Mouse (Mus musculus) heart, embryonic 13.5 days (tissue): ENCODE measurements at regions not wholly inside any gene's neighbourhood (a gene's known extent, or its start where the extent isn't known, plus 50 kb on each side); places are given as distances from the start of the nearest gene placed in this dataset.

Source experiments
- ATAC-seq: fragments of 200-750 bp; cut with Nextera tagmentation; 2 replicates; pipeline ENCODE4 v1.8.0; 2017; ENCODE audit warnings: moderate TSS enrichment; ENCODE audit not compliant: insufficient number of reproducible peaks, low FRiP score, low TSS enrichment; ENCODE audit errors: extremely low read depth
- H3K27ac ChIP-seq: fragments of 300-500 bp; sonication (generic); replicated peaks from 2 replicates; pipeline ENCODE4 v1.5.1; 2015; ENCODE audit warnings: moderate library complexity, mild to moderate bottlenecking, inconsistent platforms
- H3K27me3 ChIP-seq: fragments of 300-500 bp; sonication (generic); replicated peaks from 2 replicates; pipeline ENCODE4 v1.6.1; 2015; ENCODE audit warnings: mild to moderate bottlenecking, inconsistent platforms
- H3K36me3 ChIP-seq: fragments of 300-500 bp; sonication (generic); 2 replicates; pipeline ENCODE4 v1.6.1; 2015; ENCODE audit warnings: mild to moderate bottlenecking, inconsistent platforms
- H3K4me1 ChIP-seq: fragments of 300-500 bp; sonication (generic); 2 replicates; pipeline ENCODE4 v1.6.1; 2015; ENCODE audit warnings: inconsistent platforms
- H3K4me2 ChIP-seq: fragments of 300-500 bp; sonication (generic); 2 replicates; pipeline ENCODE4 v1.6.1; 2015; ENCODE audit warnings: inconsistent platforms, mild to moderate bottlenecking, moderate library complexity
- H3K4me3 ChIP-seq: fragments of 300-500 bp; sonication (generic); 2 replicates; pipeline ENCODE4 v1.5.1; 2015; ENCODE audit warnings: moderate library complexity, mild to moderate bottlenecking, inconsistent platforms
- H3K9ac ChIP-seq: fragments of 300-500 bp; sonication (generic); 2 replicates; pipeline ENCODE4 v1.6.1; 2015; ENCODE audit warnings: inconsistent platforms, mild to moderate bottlenecking, moderate library complexity
- H3K9me3 ChIP-seq: fragments of 300-500 bp; sonication (generic); 2 replicates; pipeline ENCODE4 v1.6.1; 2016; ENCODE audit warnings: inconsistent platforms
- WGBS: fragments of 180-500 bp; shearing (Covaris S2); methylation state at CpG from one replicate; pipeline ENCODE4 v1.1.7; 2015; ENCODE audit warnings: mixed read lengths; 5-methylcytosine and 5-hydroxymethylcytosine counted together

DNA sequence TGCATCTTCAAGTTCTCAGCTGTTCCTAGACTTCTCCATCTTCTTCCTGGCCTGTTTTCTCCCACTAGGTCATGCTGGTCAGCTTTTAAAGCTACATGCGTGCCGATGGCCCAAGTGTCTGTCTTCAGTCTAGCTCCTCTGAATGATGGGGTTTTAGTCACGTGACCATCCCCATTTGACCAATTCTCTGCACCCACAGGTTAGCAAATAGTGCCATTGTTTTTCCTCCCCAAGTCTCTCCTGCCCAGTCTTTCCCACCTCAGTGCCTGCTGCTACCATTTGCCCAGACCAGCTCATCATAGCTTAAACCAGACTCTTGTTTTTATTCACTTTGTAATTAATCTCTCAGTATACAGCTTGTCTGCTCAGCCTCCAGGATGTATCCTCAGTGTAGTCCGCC lies 62.3 kb downstream of the Zfp706 start:
- H3K9ac ChIP-seq: no peak overlapping the region
- 74% methylated on average over 4 of the region's 4 CpGs for WGBS
- H3K9me3 ChIP-seq: no peaks in the 10 kb centered on the region
- H3K4me2 ChIP-seq: no peak overlapping the region
- ATAC-seq: no peak
- no peak overlapping the region for H3K27ac ChIP-seq
- no peaks in the 10 kb centered on the region for H3K27me3 ChIP-seq
- H3K4me3 ChIP-seq: no peak overlapping the region
- peaks cover 22% of the 10 kb centered on the region for H3K4me1 ChIP-seq
- no peaks in the 10 kb centered on the region for H3K36me3 ChIP-seq

DNA sequence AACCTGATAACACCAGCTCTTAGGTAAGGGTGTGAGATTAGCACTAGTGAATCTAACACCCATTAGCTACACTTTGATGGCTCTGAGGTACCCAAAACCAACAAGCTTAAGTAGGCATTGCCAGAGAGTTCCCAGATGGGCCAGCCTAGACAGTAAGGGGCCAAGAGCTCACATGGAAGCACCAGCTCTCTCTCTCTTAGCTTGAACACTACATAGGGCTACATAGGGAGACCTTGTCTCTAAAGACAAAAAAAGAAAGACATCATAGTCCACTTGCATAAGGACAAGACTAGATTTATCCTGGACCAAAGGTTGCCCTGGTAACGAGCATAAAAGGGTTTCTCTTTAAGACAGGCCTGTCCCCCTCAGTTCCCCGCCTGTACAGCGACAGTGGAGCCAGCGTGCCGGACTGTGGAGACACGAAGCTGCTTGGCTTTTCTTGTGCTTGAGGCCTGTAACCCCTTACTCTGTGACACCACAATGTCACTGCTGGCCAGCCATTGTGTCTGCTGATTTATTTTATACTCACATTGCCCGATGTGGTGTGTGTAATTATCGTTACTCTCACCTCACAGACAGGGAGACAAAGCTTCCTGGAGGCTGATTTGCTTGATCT lies 62.9 kb downstream of the Zfp706 start:
- 78% methylated on average over 8 of the region's 8 CpGs for WGBS

DNA sequence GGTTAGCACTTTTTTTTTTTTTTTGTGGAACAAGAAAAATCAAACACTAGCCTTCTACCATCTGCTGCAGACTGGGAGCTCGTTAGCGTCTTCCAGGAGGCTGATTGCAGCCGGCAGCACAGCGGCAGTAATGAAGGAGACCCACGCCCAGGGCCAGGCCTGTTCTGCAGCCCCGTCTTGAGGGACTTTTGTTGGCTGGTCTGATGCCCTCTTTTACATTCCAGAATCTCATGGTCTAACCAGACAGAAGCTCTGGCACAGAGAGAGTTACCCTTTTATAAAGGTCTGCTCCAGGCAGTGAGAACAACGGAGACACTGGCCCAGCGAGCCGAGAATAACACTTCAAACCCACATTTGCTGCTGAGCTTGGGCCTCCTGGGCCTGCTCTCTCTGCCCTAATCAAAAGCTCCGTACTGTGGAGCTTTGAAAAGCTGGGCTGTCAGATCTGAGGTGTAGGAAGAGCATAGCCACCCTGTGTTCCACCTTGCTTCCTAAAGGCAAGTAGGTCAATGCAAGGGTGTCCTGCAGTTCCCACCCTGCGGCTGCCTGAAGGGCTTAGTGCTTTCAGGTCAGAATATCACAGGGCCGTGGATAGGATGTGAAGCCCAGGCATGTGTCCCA lies 64.0 kb downstream of the Zfp706 start:
- no peak overlapping the region for H3K4me2 ChIP-seq
- peaks cover 12% of the 10 kb centered on the region; the same call in 1 of the 2 replicates for H3K4me1 ChIP-seq
- H3K27me3 ChIP-seq: no peaks in the 10 kb centered on the region
- peak overlapping the region; percentile 53; the same call in 1 of the 2 replicates for H3K9ac ChIP-seq
- no peak overlapping the region for H3K4me3 ChIP-seq
- H3K36me3 ChIP-seq: no peaks in the 10 kb centered on the region
- 57% methylated on average over 12 of the region's 12 CpGs for WGBS
- ATAC-seq: no peak
- H3K9me3 ChIP-seq: no peaks in the 10 kb centered on the region
- peak overlapping the region; percentile 7; the same call in 1 of the 2 replicates for H3K27ac ChIP-seq

More for the DNA sequence above, 62.9 kb downstream of the Zfp706 start:
- H3K9me3 ChIP-seq: no peaks in the 10 kb centered on the region
- H3K4me1 ChIP-seq: peaks cover 15% of the 10 kb centered on the region; the same call in 1 of the 2 replicates
- H3K4me3 ChIP-seq: no peak overlapping the region
- H3K36me3 ChIP-seq: no peaks in the 10 kb centered on the region
- no peak for ATAC-seq
- no peak overlapping the region for H3K9ac ChIP-seq
- H3K27ac ChIP-seq: no peak overlapping the region
- no peaks in the 10 kb centered on the region for H3K27me3 ChIP-seq
- no peak overlapping the region for H3K4me2 ChIP-seq

DNA sequence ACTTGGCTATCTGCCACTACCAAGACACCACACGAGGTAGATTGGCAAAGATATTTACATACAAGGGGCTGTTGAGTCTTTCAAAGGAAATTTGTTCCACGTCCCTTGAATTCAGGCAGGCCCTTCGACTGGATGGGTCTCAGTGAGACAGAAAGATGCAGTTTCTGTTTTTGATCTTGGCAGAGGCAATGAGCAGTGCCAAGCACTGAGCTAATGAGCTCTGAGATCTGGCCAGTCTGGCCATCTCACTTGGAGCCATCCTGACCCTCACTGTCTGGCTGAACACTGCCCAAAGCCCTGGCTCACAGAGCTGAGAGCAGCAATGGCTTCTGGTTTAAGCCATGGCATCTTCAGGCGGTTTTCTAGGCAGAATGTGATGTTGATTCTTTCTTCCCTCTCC lies 65.3 kb downstream of the Zfp706 start:
- Histone ChIP-seq H3K9me3 (no peaks in the 10 kb centered on the region), H3K36me3 (no peaks in the 10 kb centered on the region), H3K4me3 (no peak overlapping the region), H3K9ac (no peak overlapping the region), H3K27ac (no peak overlapping the region), H3K4me2 (no peak overlapping the region), H3K4me1 (peaks cover 24% of the 10 kb centered on the region), H3K27me3 (no peaks in the 10 kb centered on the region)
- WGBS: 67% methylated on average over 4 of the region's 4 CpGs
- ATAC-seq: no peak

DNA sequence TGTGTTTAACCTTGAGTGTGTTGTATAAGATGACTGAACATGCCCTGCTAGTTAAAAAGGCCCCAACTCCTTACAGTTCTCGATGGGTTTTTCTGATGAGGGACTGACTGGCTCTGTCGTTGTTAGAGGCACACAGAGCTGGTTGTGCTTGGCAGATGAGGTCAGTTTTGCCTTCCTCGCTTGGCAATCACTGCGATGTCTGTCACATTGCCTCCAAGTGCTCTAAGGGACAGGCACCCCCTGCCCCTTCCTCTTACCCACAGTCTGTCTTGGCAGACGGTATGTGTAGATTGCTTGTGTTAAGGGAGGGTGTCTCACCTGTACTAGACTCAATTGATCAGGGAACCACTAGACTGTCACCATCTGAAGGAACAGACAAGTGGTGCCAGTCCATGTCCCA lies 65.8 kb downstream of the Zfp706 start:
- Histone ChIP-seq H3K27me3 (no peaks in the 10 kb centered on the region), H3K4me1 (peaks cover 27% of the 10 kb centered on the region), H3K9me3 (no peaks in the 10 kb centered on the region), H3K9ac (no peak overlapping the region), H3K36me3 (no peaks in the 10 kb centered on the region), H3K27ac (no peak overlapping the region), H3K4me2 (no peak overlapping the region), H3K4me3 (no peak overlapping the region)
- WGBS: 82% methylated on average over 5 of the region's 5 CpGs
- ATAC-seq: no peak

DNA sequence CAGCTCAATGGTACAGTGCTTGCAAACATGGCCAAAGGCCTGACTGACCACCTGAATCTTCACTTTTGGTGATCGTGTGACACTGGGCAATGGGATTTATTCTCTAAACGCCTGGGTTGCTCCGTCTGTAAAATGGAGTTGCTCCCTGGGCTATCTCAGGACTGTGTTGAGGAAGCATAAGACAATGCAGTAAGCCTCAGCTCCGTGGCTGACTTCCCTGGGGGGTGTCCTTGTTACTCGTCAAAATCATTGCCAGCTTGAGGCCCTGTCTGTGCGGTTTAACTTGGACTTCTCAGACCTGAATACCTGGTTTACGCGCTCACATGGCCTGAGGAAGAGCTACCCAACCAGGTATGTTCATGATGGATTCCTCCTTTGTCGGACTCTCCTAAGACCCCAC lies 68.0 kb downstream of the Zfp706 start:
- Histone ChIP-seq H3K4me3 (no peak overlapping the region), H3K27ac (no peak overlapping the region; the same call in 1 of the 2 replicates), H3K9ac (no peak overlapping the region), H3K9me3 (no peaks in the 10 kb centered on the region), H3K36me3 (no peaks in the 10 kb centered on the region), H3K27me3 (no peaks in the 10 kb centered on the region), H3K4me1 (peaks cover 24% of the 10 kb centered on the region), H3K4me2 (no peak overlapping the region)
- WGBS: 84% methylated on average over 9 of the region's 9 CpGs
- no peak for ATAC-seq

DNA sequence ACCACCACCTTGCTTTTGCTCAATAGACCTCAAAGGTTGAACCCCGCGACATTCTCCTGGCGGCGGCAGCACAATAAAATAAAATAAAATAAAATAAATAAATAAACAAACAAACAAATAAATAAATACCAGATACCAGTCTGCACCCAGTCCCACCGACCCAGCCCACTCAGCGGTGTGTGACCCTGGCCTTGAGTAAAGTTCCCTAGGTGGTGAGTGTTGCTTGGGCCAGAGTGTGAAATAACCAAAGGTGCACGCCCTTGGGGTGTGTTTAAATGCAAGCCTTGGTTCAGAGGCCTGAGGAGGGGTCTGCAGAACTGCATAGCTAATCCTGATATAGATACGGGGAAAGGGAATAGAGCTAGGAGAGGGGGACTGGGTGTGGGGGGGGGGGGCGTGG lies 68.4 kb downstream of the Zfp706 start:
- Histone ChIP-seq H3K4me1 (peaks cover 24% of the 10 kb centered on the region), H3K9ac (peak overlapping the region; percentile 92), H3K36me3 (no peaks in the 10 kb centered on the region), H3K27me3 (no peaks in the 10 kb centered on the region), H3K4me3 (peak overlapping the region; percentile 69), H3K9me3 (no peaks in the 10 kb centered on the region), H3K4me2 (peak overlapping the region; percentile 92), H3K27ac (peak overlapping the region; percentile 91)
- ATAC-seq: no peak
- WGBS: 29% methylated on average over 9 of the region's 9 CpGs

DNA sequence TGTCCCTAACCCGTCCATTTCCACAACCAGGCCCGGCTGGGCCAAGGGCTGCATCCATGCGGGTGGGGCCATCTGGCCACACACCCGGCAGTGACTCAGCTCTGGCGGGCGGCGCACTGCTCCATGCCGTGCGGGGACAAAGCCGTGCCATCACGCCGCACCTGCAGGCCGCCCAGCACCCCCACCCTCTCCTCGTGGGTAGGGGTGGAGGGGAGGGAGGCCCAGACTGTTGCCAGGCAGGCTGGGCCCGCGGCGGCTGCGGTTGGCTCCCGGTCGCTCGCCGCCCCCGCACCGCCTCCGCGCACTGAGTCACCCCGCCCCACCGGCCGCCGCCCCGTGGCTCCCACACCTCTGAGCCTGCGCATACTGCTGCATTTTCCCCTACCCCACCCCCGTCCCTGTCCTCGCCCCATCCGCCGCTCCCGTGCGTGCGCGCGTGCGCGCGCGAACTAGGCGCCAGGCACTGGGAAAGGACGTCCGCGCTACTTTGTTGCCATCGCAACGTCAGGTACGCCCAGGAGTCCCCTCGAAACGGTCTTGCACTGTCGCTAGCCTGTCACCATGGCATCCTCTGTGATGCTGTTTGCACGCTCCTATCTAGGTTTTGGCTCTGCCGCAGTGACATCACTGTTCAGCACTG lies 68.9 kb downstream of the Zfp706 start:
- whole genome bisulfite sequencing: 1% methylated on average over 54 of the region's 57 CpGs
- peak overlapping the region; percentile 91 for H3K27ac ChIP-seq
- H3K4me2 ChIP-seq: peak overlapping the region; percentile 92
- no peaks in the 10 kb centered on the region for H3K27me3 ChIP-seq
- ATAC-seq: peak; percentile 78
- H3K4me1 ChIP-seq: peaks cover 23% of the 10 kb centered on the region
- H3K9ac ChIP-seq: peak overlapping the region; percentile 92
- no peaks in the 10 kb centered on the region for H3K36me3 ChIP-seq
- H3K4me3 ChIP-seq: peak overlapping the region; percentile 69
- no peaks in the 10 kb centered on the region for H3K9me3 ChIP-seq

DNA sequence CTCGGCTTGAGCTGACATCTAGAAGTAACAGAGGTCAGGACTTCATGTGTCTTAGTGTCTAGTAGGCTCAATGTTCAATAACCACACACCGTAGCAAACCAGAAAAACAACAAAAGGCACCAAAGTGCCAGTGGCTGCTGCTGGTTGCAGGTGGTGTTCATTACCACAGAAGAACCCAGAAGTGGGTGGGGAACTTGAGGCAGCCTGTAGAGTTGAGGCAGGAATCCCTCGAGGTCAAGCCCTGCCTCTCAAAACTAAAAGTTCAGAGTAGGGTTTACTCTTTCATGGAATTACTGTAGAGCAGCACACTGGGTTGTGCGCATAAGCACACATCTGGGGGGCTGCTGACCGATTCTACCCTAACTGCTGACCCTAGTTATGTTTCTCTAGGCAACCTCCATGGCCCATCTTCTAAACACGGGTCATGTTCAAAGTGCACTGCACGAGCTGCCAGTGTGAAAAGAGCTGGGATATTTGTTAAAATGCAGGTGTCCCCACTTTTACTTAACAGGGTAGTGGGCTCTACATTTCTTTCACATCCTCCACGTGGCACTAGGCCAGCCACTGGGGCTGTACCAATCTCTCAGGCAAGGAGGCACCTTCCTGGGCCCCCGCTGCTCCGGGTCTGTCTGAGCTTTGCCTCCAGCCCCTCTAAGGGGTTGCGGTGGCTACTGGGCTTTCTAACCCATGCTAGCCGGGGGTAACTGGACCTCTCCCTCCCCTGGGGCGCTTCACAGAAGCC lies 69.6 kb downstream of the Zfp706 start:
- WGBS: 31% methylated on average over 13 of the region's 13 CpGs
- H3K4me3 ChIP-seq: peak overlapping the region; percentile 69

DNA sequence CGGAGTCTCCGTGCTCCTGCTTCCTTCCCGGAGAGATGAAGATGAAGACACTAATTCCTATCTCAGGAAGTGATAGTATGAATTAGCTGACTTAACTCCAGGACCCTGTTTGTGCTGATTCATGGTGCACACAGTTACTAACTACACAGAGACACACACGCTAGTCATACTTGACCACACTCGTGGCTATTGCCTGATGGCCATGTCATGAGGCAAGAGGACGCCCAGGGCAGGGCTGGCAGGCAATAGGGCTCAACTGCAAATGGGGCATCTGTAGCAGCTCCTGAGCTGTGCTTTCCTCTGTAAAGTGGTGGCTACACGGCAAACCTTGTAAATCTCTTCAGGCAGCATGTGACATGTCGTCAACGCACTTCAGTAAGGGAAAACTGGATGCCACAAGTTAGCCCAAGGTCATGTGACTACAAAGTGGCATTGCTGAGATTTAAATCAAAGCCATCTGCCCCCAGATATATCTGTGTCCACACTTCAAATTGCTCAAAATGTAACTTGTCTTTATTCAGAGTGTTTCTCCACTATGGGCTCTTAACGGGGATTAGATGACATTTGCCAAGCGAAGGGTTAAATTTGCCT lies 70.4 kb downstream of the Zfp706 start:
- ATAC-seq: no peak
- 0 out of 2 replicates have a peak overlapping the region, but pooled peaks have one; percentile 91 for H3K27ac ChIP-seq
- H3K4me2 ChIP-seq: no peak overlapping the region
- H3K4me3 ChIP-seq: no peak overlapping the region
- H3K36me3 ChIP-seq: no peaks in the 10 kb centered on the region
- 75% methylated on average over 11 of the region's 11 CpGs for WGBS
- no peaks in the 10 kb centered on the region for H3K9me3 ChIP-seq
- H3K27me3 ChIP-seq: no peaks in the 10 kb centered on the region
- H3K9ac ChIP-seq: no peak overlapping the region
- H3K4me1 ChIP-seq: peaks cover 19% of the 10 kb centered on the region

More for the DNA sequence above, 69.6 kb downstream of the Zfp706 start:
- no peak for ATAC-seq
- peak overlapping the region; percentile 91 for H3K27ac ChIP-seq
- peak overlapping the region; percentile 92 for H3K9ac ChIP-seq
- peak overlapping the region; percentile 92 for H3K4me2 ChIP-seq
- no peaks in the 10 kb centered on the region for H3K27me3 ChIP-seq
- no peaks in the 10 kb centered on the region for H3K9me3 ChIP-seq
- H3K4me1 ChIP-seq: peaks cover 19% of the 10 kb centered on the region
- no peaks in the 10 kb centered on the region for H3K36me3 ChIP-seq

DNA sequence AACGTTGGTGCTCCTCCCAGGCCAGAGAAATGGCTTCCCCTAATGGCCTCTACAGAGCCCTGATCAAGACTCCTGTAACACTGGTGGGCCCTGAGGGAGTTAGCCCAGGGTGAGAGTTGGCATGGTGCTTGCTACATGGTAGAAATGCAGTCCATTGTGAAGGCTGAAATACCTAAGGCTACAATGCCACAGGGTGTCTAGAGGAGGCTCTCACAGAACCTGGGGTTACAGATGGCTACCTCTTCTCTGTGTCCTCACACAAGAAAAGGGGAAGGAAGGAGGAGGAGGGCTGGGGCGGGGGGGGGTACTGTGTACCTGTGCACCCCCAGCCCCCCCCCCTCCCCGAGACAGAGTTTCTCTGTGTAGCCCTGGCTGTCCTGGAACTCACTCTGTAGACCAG lies 72.8 kb downstream of the Zfp706 start:
- Histone ChIP-seq H3K27ac (no peak overlapping the region), H3K36me3 (no peaks in the 10 kb centered on the region), H3K9ac (no peak overlapping the region), H3K4me1 (peaks cover 19% of the 10 kb centered on the region), H3K9me3 (no peaks in the 10 kb centered on the region), H3K4me2 (no peak overlapping the region), H3K27me3 (no peaks in the 10 kb centered on the region), H3K4me3 (no peak overlapping the region)
- WGBS: 75% methylated on average over 2 of the region's 3 CpGs
- ATAC-seq: no peak
